Mouse (Mus musculus) urinary bladder, adult 2 months (tissue): ENCODE data around the gene Mindy4. TPM values are rescaled to one million over a fixed set of nuclear protein-coding genes. Genes with fewer than 3 reads are reported as not detected.

Experiments used
- DNase-seq: peaks from one replicate; pipeline ENCODE4 v3.0.0; 2022; ENCODE audit warnings: low spot score
- polyA plus RNA-seq: library from polyadenylated mRNA; depleted of rRNA; stranded (reverse); fragments of >200 nt; gene quantifications from 2 replicates; pipeline ENCODE4 v1.2.3, GENCODE M21; 2012

Gene Mindy4
- polyA plus RNA-seq, 1 experiment, result 11.4 TPM

- DNase-seq, result no peak
Observed at GRCm38 (mm10) chr6:55207786-55208185, 4.6 kb downstream of the Mindy4 start.

- no peak for DNase-seq
Observed at GRCm38 (mm10) chr6:55210423-55211365, 7.5 kb downstream of the Mindy4 start.

- DNase-seq, result no peak
Observed at GRCm38 (mm10) chr6:55214541-55214940, 11.4 kb downstream of the Mindy4 start.

- no peak for DNase-seq
Observed at GRCm38 (mm10) chr6:55218232-55218631, 15.0 kb downstream of the Mindy4 start.

GRCm38 (mm10) chr6:55223986-55224385, 20.8 kb downstream of the Mindy4 start:
- DNase-seq, result no peak

- no peak for DNase-seq
Observed at GRCm38 (mm10) chr6:55230048-55230447, 26.9 kb downstream of the Mindy4 start.

- no peak for DNase-seq
Observed at GRCm38 (mm10) chr6:55232101-55232500, 28.9 kb downstream of the Mindy4 start.

GRCm38 (mm10) chr6:55232524-55233264, 29.5 kb downstream of the Mindy4 start:
- no peak for DNase-seq

- no peak for DNase-seq
Observed at GRCm38 (mm10) chr6:55233326-55233725, 30.1 kb downstream of the Mindy4 start.

GRCm38 (mm10) chr6:55234636-55235035, 31.5 kb downstream of the Mindy4 start:
- DNase-seq, result no peak

GRCm38 (mm10) chr6:55235733-55236132, 32.5 kb downstream of the Mindy4 start:
- no peak for DNase-seq

- no peak for DNase-seq
Observed at GRCm38 (mm10) chr6:55239931-55240330, 36.7 kb downstream of the Mindy4 start.

- no peak for DNase-seq
Observed at GRCm38 (mm10) chr6:55240591-55241260, 37.5 kb downstream of the Mindy4 start.

GRCm38 (mm10) chr6:55241479-55241878, 38.3 kb downstream of the Mindy4 start:
- DNase-seq, result no peak

GRCm38 (mm10) chr6:55245680-55246079, 42.5 kb downstream of the Mindy4 start:
- no peak for DNase-seq

GRCm38 (mm10) chr6:55246441-55246840, 43.3 kb downstream of the Mindy4 start:
- DNase-seq, result no peak

GRCm38 (mm10) chr6:55246911-55247438, 43.8 kb downstream of the Mindy4 start:
- DNase-seq, result no peak

GRCm38 (mm10) chr6:55249263-55249662, 46.1 kb downstream of the Mindy4 start:
- no peak for DNase-seq

- DNase-seq, result no peak
Observed at GRCm38 (mm10) chr6:55250809-55251208, 47.6 kb downstream of the Mindy4 start.

GRCm38 (mm10) chr6:55251596-55251995, 48.4 kb downstream of the Mindy4 start:
- DNase-seq, result no peak

GRCm38 (mm10) chr6:55252731-55253247, 49.6 kb downstream of the Mindy4 start:
- DNase-seq, result no peak
